Mouse (Mus musculus): ENCODE data around the gene Calb2.

DNA sequence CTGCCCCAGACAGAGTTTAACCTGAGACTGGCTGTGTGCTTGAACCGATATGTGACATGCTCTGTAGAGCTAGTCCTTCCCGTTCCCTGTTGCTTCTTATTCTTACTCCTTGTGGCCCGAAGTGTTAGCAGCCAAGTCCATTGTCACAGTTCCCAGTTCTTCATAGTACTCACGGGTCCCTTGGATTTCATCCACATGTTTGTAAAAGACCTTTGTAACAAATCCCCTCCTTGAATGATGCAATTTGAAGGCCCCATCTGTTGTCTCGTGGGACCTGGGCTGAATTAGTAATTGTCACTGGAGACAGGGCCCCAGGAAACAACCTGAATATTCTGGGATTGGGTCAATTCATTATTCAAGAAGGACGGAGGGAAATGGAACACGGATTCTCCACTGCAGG is 32.5 kb downstream of the Calb2 start:
- TF ChIP-seq CTCF (IDR thresholded peaks at IDR 0.05; ENCODE audit: low read depth), result no peak
- TF ChIP-seq EP300 (IDR thresholded peaks at IDR 0.05; ENCODE audit: low read depth), result no peak
